ENCODE assay signal across 15 mouse cellular contexts in the genomic region with DNA sequence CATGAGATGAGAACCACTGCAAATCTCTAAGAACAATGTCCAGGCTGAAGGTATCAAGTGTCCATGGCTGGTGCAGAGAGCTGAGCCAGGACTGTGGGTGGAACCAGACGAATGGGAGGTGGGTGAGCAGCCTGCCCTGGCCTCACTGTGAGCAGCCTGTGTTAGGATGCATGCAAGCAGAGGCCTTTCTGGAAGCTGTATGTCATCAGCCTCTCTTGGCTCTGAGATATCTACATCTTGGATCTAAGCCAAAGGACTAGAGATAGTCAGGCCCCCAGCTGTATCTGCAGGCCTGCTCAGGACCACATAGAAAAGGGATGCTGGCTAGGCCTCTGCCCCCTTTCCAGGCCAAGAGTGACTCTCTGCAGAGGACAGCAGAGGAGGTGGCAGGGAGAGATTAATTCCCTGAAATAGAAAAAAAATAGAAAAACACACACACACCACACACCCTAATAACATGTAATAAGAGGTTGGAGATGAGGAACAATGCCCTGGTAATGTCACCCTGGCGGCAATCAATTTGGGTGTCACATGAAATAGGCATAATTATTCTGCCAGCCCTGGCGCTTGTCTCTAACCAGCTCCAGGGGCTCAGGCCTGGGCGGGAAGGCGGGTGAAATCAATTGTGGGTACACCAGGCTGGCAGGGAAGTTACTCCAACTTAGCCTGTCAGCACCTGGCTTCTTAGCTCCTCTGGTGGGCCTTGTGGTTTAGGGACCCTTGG.
DNase-seq lines count a peak whose midpoint lies in the region; ATAC-seq and TF ChIP-seq lines count a peak whose summit lies in the region.
"Had no signal": no experiment of that assay in that cellular context is flagged by ENCODE, and none has a peak within 500 bp of the region (broad histone marks: within the 10 kb centered on the region; RNA-seq: fewer than 3 reads in every experiment).

No protein-coding gene starts in this region.

- DNase-seq in forebrain, embryonic 14.5 days (ENCODE audit: low spot score), result peak; percentile 59
- no peak for DNase-seq in forebrain, embryonic 11.5 days (ENCODE audit: low spot score)
- no peak for DNase-seq in left cerebral cortex, adult 2 months (ENCODE audit: extremely low spot score in 1 of 2, low spot score in 2 of 2)
- no peak for DNase-seq in left cerebral cortex, postnatal 25 days (ENCODE audit: low spot score in 2 of 2)
- peak; percentile 1 for DNase-seq in NIH3T3 (ENCODE audit: low read depth)
- no peak for DNase-seq in gastrocnemius, postnatal 10 days
- DNase-seq: adrenal gland, adult 8-10 months; B cell, adult 2 months; cerebellum, adult 18-20 months; gastrocnemius, postnatal 14 days; kidney, adult 9 months; lung, postnatal 36 days; thymus, postnatal 14 days had no signal

- no peak for TF ChIP-seq CTCF in left cerebral cortex, adult 2 months (IDR thresholded peaks at IDR 0.05)

- peak; percentile 22 for ATAC-seq in forebrain, embryonic 14.5 days
- no peak for ATAC-seq in forebrain, embryonic 11.5 days (replicated peaks; ENCODE audit: low FRiP score)
- peak; percentile 93 for ATAC-seq in heart, embryonic 16.5 days (replicated peaks; ENCODE audit: extremely low read depth, insufficient read depth, low FRiP score)
- ATAC-seq in inflammation-experienced regulatory T-cells, adult 6 months, result no peak

- intact Hi-C loops in left cerebral cortex, adult 2 months (cut with DNase I), result no loop called here
- intact Hi-C loops in left cerebral cortex, postnatal 25 days (cut with DNase I), result no loop called here

- H3K9me3 ChIP-seq in forebrain, embryonic 14.5 days (replicated peaks; ENCODE audit: control insufficient read depth, low read length), result no peaks in the 10 kb centered on the region
- H3K9me3 ChIP-seq in forebrain, embryonic 11.5 days (ENCODE audit: control insufficient read depth, low read length), result no peaks in the 10 kb centered on the region
- no peaks in the 10 kb centered on the region for H3K9me3 ChIP-seq in heart, embryonic 16.5 days (replicated peaks; ENCODE audit: control insufficient read depth, low read length)

- peaks cover 7% of the 10 kb centered on the region; the same call in 1 of the 2 replicates for H3K4me1 ChIP-seq in forebrain, embryonic 14.5 days (ENCODE audit: control insufficient read depth, insufficient read depth, low read length)
- no peaks in the 10 kb centered on the region; the same call in 1 of the 2 replicates for H3K4me1 ChIP-seq in forebrain, embryonic 11.5 days (replicated peaks; ENCODE audit: control insufficient read depth, insufficient read depth, low read length)
- peaks cover 27% of the 10 kb centered on the region for H3K4me1 ChIP-seq in heart, embryonic 16.5 days (ENCODE audit: control insufficient read depth, insufficient read depth, low read length)

- peaks cover 17% of the 10 kb centered on the region for H3K27me3 ChIP-seq in forebrain, embryonic 14.5 days (replicated peaks; ENCODE audit: control insufficient read depth, insufficient read depth, low read length)
- peaks cover 21% of the 10 kb centered on the region for H3K27me3 ChIP-seq in forebrain, embryonic 11.5 days (ENCODE audit: control insufficient read depth, insufficient read depth, low read length)
- H3K27me3 ChIP-seq in heart, embryonic 16.5 days (ENCODE audit: control insufficient read depth, insufficient read depth, low read length), result peaks cover 27% of the 10 kb centered on the region

- no peak overlapping the region for H3K9ac ChIP-seq in forebrain, embryonic 14.5 days (ENCODE audit: low read length)
- H3K9ac ChIP-seq in forebrain, embryonic 11.5 days (ENCODE audit: low read length), result no peak overlapping the region
- H3K9ac ChIP-seq in heart, embryonic 16.5 days (ENCODE audit: low read length), result no peak overlapping the region

- no peak overlapping the region for H3K27ac ChIP-seq in forebrain, embryonic 14.5 days (ENCODE audit: low read depth, low read length)
- H3K27ac ChIP-seq in forebrain, embryonic 11.5 days (ENCODE audit: low read depth, low read length), result no peak overlapping the region
- H3K27ac ChIP-seq in left cerebral cortex, adult 2 months, result peak overlapping the region; percentile 6; the same call in 1 of the 2 replicates
- H3K27ac ChIP-seq in heart, embryonic 16.5 days (ENCODE audit: low read length), result peak overlapping the region; percentile 71

- H3K36me3 ChIP-seq in forebrain, embryonic 14.5 days (ENCODE audit: control insufficient read depth, insufficient read depth, low read length), result no peaks in the 10 kb centered on the region
- H3K36me3 ChIP-seq in forebrain, embryonic 11.5 days (ENCODE audit: control insufficient read depth, insufficient read depth, low read length), result no peaks in the 10 kb centered on the region
- no peaks in the 10 kb centered on the region for H3K36me3 ChIP-seq in heart, embryonic 16.5 days (ENCODE audit: control insufficient read depth, insufficient read depth)

- no peak overlapping the region for H3K4me3 ChIP-seq in forebrain, embryonic 14.5 days (ENCODE audit: low read depth, low read length)
- H3K4me3 ChIP-seq in forebrain, embryonic 11.5 days (ENCODE audit: low read depth, low read length), result no peak overlapping the region
- H3K4me3 ChIP-seq in left cerebral cortex, adult 2 months, result peak overlapping the region; percentile 33
- H3K4me3 ChIP-seq in heart, embryonic 16.5 days (ENCODE audit: low read length), result no peak overlapping the region

- 62% methylated on average over 5 of the region's 5 CpGs for WGBS in forebrain, embryonic 14.5 days
- WGBS in forebrain, embryonic 11.5 days, result 84% methylated on average over 5 of the region's 5 CpGs
- WGBS in heart, embryonic 16.5 days, result 45% methylated on average over 5 of the region's 5 CpGs

- H3K4me2 ChIP-seq in forebrain, embryonic 14.5 days (ENCODE audit: low read length), result no peak overlapping the region
- H3K4me2 ChIP-seq in forebrain, embryonic 11.5 days (ENCODE audit: low read depth, low read length, severe bottlenecking), result no peak overlapping the region
- H3K4me2 ChIP-seq in heart, embryonic 16.5 days (ENCODE audit: low read depth, low read length), result no peak overlapping the region

Comparison
In these comparisons a context has a peak if more than half of its experiments do, and no peak if none do; other contexts are left out.
1. ATAC-seq: peak in forebrain, embryonic 14.5 days (single experiment) and heart, embryonic 16.5 days (single experiment); none in forebrain, embryonic 11.5 days (single experiment) and inflammation-experienced regulatory T-cells, adult 6 months (single experiment).
2. DNase-seq: peak in forebrain, embryonic 14.5 days (single experiment) and NIH3T3 (single experiment); none in forebrain, embryonic 11.5 days (single experiment), left cerebral cortex, adult 2 months (0 of 2), left cerebral cortex, postnatal 25 days (0 of 2) and gastrocnemius, postnatal 10 days (single experiment).
3. H3K27ac ChIP-seq: peak in left cerebral cortex, adult 2 months (single experiment) and heart, embryonic 16.5 days (single experiment); none in forebrain, embryonic 14.5 days (single experiment) and forebrain, embryonic 11.5 days (single experiment).